Mouse (Mus musculus) spleen, adult 2 months (tissue): ENCODE measurements around the gene Cdc42.

Experiments used
- CTCF ChIP-seq: fragments of 200-500 bp; IDR thresholded peaks from 2 replicates; pipeline ENCODE4 v1.5.1; 2011; ENCODE audit warnings: mild to moderate bottlenecking, inconsistent platforms; ENCODE audit not compliant: insufficient read depth, insufficient read length, insufficient replicate concordance; ENCODE audit errors: extremely low read depth
- POLR2A ChIP-seq: fragments of 200-500 bp; IDR thresholded peaks from 2 replicates; pipeline ENCODE4 v1.6.1; 2011; ENCODE audit warnings: low read depth, low read length, inconsistent platforms

DNA sequence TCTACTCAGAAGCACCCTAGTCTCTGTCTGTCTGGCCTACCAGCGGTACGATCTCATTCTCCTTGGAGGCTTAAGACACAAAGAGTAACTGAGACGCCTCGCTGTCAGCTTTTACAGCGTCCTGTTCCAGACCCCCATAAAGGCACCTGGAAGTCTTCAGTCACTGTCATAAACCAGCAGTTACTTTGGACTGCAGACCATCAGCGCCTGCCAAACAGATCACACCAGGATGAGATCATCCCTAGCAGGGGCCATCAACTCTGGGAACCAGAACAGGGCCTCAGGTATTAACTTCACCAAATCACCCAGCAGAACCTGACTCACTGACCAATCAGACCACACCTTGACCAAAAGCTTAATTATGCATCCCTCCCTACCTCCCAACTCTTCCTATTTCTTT is 43.0 kb downstream of the Cdc42 start:
- TF ChIP-seq CTCF (no peak), POLR2A (no peak)
